Mouse (Mus musculus): ENCODE results near the gene Heatr3.

DNA sequence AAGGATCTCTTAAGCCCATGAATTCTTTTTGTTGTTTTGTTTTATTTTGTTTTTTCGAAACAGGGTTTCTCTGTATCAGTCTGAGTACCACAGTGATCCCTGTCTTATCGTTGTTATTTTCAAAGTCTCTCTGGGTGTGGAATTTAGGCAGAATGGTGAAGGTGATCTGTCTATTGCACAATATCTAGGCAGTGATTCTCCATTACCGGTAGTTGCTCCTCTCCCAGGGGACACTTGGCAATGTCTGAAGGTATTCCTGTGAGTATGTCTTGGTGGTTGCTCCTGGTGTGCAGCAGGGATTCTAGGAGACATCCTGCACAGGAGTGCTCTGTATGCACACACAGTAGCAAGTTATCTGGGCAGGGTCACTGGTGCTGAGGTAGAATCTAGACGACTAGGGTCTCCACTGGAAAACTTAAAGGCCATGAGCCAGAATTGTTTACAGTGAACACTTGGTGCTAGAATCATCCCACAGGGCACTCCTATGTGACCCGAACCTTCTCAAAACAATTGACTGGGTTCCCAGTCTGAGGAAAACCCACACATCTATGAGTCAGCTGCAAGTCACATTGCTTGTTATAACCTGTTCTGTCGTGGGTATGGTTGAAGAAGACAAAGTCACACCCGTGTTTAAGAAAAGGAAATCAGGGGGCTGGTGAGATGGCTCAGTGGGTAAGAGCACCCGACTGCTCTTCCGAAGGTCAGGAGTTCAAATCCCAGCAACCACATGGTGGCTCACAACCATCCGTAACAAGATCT, 22.8 kb downstream of the Heatr3 start:
- TF ChIP-seq EP300 (IDR thresholded peaks at IDR 0.05): no peak
- TF ChIP-seq CTCF (IDR thresholded peaks at IDR 0.05): no peak

Measured in lung, postnatal 0 days (tissue).